ENCODE assay signal across 8 mouse cellular contexts in genomic region chr11:6474874-6475731, GRCm38 (mm10). TPM values are rescaled to one million over a fixed set of nuclear protein-coding genes. Genes with fewer than 3 reads are reported as not detected.
A peak's percentile ranks its signal among the peaks of the same experiment; 100 is the strongest.
DNase-seq lines count a peak whose midpoint lies in the region; ATAC-seq and TF ChIP-seq lines count a peak whose summit lies in the region.

No protein-coding gene starts in this region.

- H3K4me2 ChIP-seq in embryonic facial prominence, embryonic 12.5 days (replicated peaks), result peak overlapping the region; percentile 90
- peak overlapping the region; percentile 81 for H3K4me2 ChIP-seq in intestine, postnatal 0 days (replicated peaks; ENCODE audit: low read depth)
- H3K4me2 ChIP-seq in limb, embryonic 14.5 days (replicated peaks; ENCODE audit: low read depth, low read length, severe bottlenecking), result peak overlapping the region; percentile 85
- H3K4me2 ChIP-seq in midbrain, embryonic 14.5 days (ENCODE audit: low read length), result peak overlapping the region; percentile 99

- peak overlapping the region; percentile 99 for H3K4me3 ChIP-seq in embryonic facial prominence, embryonic 12.5 days
- H3K4me3 ChIP-seq in intestine, postnatal 0 days (ENCODE audit: low read depth, low read length), result peak overlapping the region; percentile 90
- H3K4me3 ChIP-seq in limb, embryonic 14.5 days (replicated peaks; ENCODE audit: low read length), result peak overlapping the region; percentile 91
- H3K4me3 ChIP-seq in midbrain, embryonic 14.5 days (replicated peaks; ENCODE audit: low read depth, low read length), result peak overlapping the region; percentile 98

- under 1% methylated on average over 109 of the region's 109 CpGs for WGBS in embryonic facial prominence, embryonic 12.5 days
- under 1% methylated on average over 108 of the region's 109 CpGs for WGBS in intestine, postnatal 0 days
- WGBS in limb, embryonic 14.5 days, result under 1% methylated on average over 81 of the region's 109 CpGs
- 0% methylated on average over 109 of the region's 109 CpGs for WGBS in midbrain, embryonic 14.5 days

- 0 out of 2 replicates have a peak, but pooled peaks have one; percentile 3 for ATAC-seq in embryonic facial prominence, embryonic 12.5 days (ENCODE audit: insufficient number of reproducible peaks, insufficient read depth, low FRiP score, low TSS enrichment)
- peak; percentile 46 for ATAC-seq in intestine, postnatal 0 days
- ATAC-seq in limb, embryonic 14.5 days (ENCODE audit: low FRiP score, low read depth), result no peak
- ATAC-seq in midbrain, embryonic 14.5 days (ENCODE audit: low FRiP score, low TSS enrichment), result peak; percentile 46

- no peak for TF ChIP-seq POLR2A in limb, embryonic 14.5 days (IDR thresholded peaks at IDR 0.05; ENCODE audit: borderline replicate concordance, extremely low read depth, insufficient read depth, insufficient read length)

- peak; percentile 37; the same call in 1 of the 2 replicates for TF ChIP-seq CTCF in intestine, postnatal 0 days (IDR thresholded peaks at IDR 0.05; ENCODE audit: low read depth)

- DNase-seq in urinary bladder, adult 18-20 months (ENCODE audit: low spot score in 2 of 2), result peak; percentile 20 to 63
- no peak for DNase-seq in urinary bladder, postnatal 10 days (ENCODE audit: low spot score)
- DNase-seq in heart, adult 11 months, result peak; percentile 96
- DNase-seq in limb, embryonic 14.5 days (ENCODE audit: low spot score), result no peak
- peak; percentile 65 for DNase-seq in midbrain, embryonic 14.5 days
- DNase-seq in spleen, adult 18-20 months, result peak; percentile 52 to 65

- no peaks in the 10 kb centered on the region for H3K36me3 ChIP-seq in embryonic facial prominence, embryonic 12.5 days
- no peaks in the 10 kb centered on the region for H3K36me3 ChIP-seq in intestine, postnatal 0 days (ENCODE audit: control insufficient read depth, insufficient read depth)
- H3K36me3 ChIP-seq in limb, embryonic 14.5 days (ENCODE audit: control insufficient read depth, insufficient read depth, low read length), result peaks cover 14% of the 10 kb centered on the region
- 0 out of 2 replicates have a peak, but pooled peaks cover 4% of the 10 kb centered on the region for H3K36me3 ChIP-seq in midbrain, embryonic 14.5 days (ENCODE audit: control insufficient read depth, insufficient read depth, low read length)

- peak overlapping the region; percentile 92 for H3K9ac ChIP-seq in embryonic facial prominence, embryonic 12.5 days
- H3K9ac ChIP-seq in intestine, postnatal 0 days (ENCODE audit: low read depth, low read length), result peak overlapping the region; percentile 93
- H3K9ac ChIP-seq in limb, embryonic 14.5 days (ENCODE audit: low read depth, low read length, severe bottlenecking), result peak overlapping the region; percentile 92
- H3K9ac ChIP-seq in midbrain, embryonic 14.5 days (replicated peaks; ENCODE audit: low read length), result peak overlapping the region; percentile 90

- no peaks in the 10 kb centered on the region for H3K9me3 ChIP-seq in embryonic facial prominence, embryonic 12.5 days
- H3K9me3 ChIP-seq in intestine, postnatal 0 days (ENCODE audit: control insufficient read depth), result no peaks in the 10 kb centered on the region
- H3K9me3 ChIP-seq in limb, embryonic 14.5 days (ENCODE audit: control insufficient read depth, low read length), result no peaks in the 10 kb centered on the region
- H3K9me3 ChIP-seq in midbrain, embryonic 14.5 days (ENCODE audit: control insufficient read depth, low read length), result no peaks in the 10 kb centered on the region

- no peaks in the 10 kb centered on the region for H3K27me3 ChIP-seq in embryonic facial prominence, embryonic 12.5 days
- H3K27me3 ChIP-seq in intestine, postnatal 0 days (replicated peaks; ENCODE audit: control insufficient read depth, insufficient read depth, low read length), result no peaks in the 10 kb centered on the region
- no peaks in the 10 kb centered on the region for H3K27me3 ChIP-seq in limb, embryonic 14.5 days (ENCODE audit: control insufficient read depth, insufficient read depth, low read length)
- H3K27me3 ChIP-seq in midbrain, embryonic 14.5 days (ENCODE audit: control insufficient read depth, insufficient read depth, low read length), result no peaks in the 10 kb centered on the region

- H3K27ac ChIP-seq in embryonic facial prominence, embryonic 12.5 days, result peak overlapping the region; percentile 98
- H3K27ac ChIP-seq in intestine, postnatal 0 days (ENCODE audit: low read depth, low read length), result peak overlapping the region; percentile 98
- peak overlapping the region; percentile 97 for H3K27ac ChIP-seq in limb, embryonic 14.5 days (replicated peaks; ENCODE audit: low read depth, low read length)
- peak overlapping the region; percentile 97 for H3K27ac ChIP-seq in midbrain, embryonic 14.5 days (replicated peaks; ENCODE audit: low read depth, low read length)

- peaks cover 34% of the 10 kb centered on the region for H3K4me1 ChIP-seq in embryonic facial prominence, embryonic 12.5 days
- peaks cover 7% of the 10 kb centered on the region for H3K4me1 ChIP-seq in intestine, postnatal 0 days (replicated peaks; ENCODE audit: control insufficient read depth, insufficient read depth, low read length)
- peaks cover 34% of the 10 kb centered on the region for H3K4me1 ChIP-seq in limb, embryonic 14.5 days (ENCODE audit: control insufficient read depth, insufficient read depth, low read length)
- H3K4me1 ChIP-seq in midbrain, embryonic 14.5 days (ENCODE audit: control insufficient read depth, insufficient read depth, low read length), result peaks cover 39% of the 10 kb centered on the region

RNA-seq across cellular contexts. Expression of gene Purb, which starts 0.6 kb away (rescaled TPM):
- 19.5 and 21.7 TPM in 2 replicates for polyA plus RNA-seq in embryonic facial prominence, embryonic 12.5 days (2016; fragmentation: Nextera tagmentation; extraction: Ambion mirVana)
- polyA plus RNA-seq in intestine, postnatal 0 days (2015; fragmentation: Nextera tagmentation; extraction: Ambion mirVana), result 21.6 and 25.1 TPM in 2 replicates
- polyA plus RNA-seq in limb, embryonic 14.5 days (2012; rRNA removed), result 17.6 and 20.9 TPM in 2 replicates
- polyA plus RNA-seq in limb, embryonic 14.5 days (2014; fragmentation: Nextera tagmentation; extraction: Ambion mirVana), result 24.8 and 27.1 TPM in 2 replicates
- polyA plus RNA-seq in midbrain, embryonic 14.5 days (2014; fragmentation: Nextera tagmentation; extraction: Ambion mirVana), result 12.5 and 12.7 TPM in 2 replicates

RNA-seq across cellular contexts. Expression of gene H2afv, which starts 30.9 kb away (rescaled TPM):
- polyA plus RNA-seq in embryonic facial prominence, embryonic 12.5 days (2016; fragmentation: Nextera tagmentation; extraction: Ambion mirVana), result 693 and 728 TPM in 2 replicates
- 343 and 346 TPM in 2 replicates for polyA plus RNA-seq in intestine, postnatal 0 days (2015; fragmentation: Nextera tagmentation; extraction: Ambion mirVana)
- polyA plus RNA-seq in limb, embryonic 14.5 days (2012; rRNA removed), result 203 and 273 TPM in 2 replicates
- polyA plus RNA-seq in limb, embryonic 14.5 days (2014; fragmentation: Nextera tagmentation; extraction: Ambion mirVana), result 548 and 588 TPM in 2 replicates
- polyA plus RNA-seq in midbrain, embryonic 14.5 days (2014; fragmentation: Nextera tagmentation; extraction: Ambion mirVana), result 341 and 379 TPM in 2 replicates

RNA-seq across cellular contexts. Expression of gene Myo1g, which starts 45.7 kb away (rescaled TPM):
- polyA plus RNA-seq in embryonic facial prominence, embryonic 12.5 days (2016; fragmentation: Nextera tagmentation; extraction: Ambion mirVana), result 0.75 and 1.1 TPM in 2 replicates
- polyA plus RNA-seq in intestine, postnatal 0 days (2015; fragmentation: Nextera tagmentation; extraction: Ambion mirVana), result 0.87 and 0.95 TPM in 2 replicates
- 3.9 and 5.0 TPM in 2 replicates for polyA plus RNA-seq in limb, embryonic 14.5 days (2012; rRNA removed)
- polyA plus RNA-seq in limb, embryonic 14.5 days (2014; fragmentation: Nextera tagmentation; extraction: Ambion mirVana), result 3.1 and 3.2 TPM in 2 replicates
- polyA plus RNA-seq in midbrain, embryonic 14.5 days (2014; fragmentation: Nextera tagmentation; extraction: Ambion mirVana), result 0.15 and 0.37 TPM in 2 replicates

RNA-seq across cellular contexts. Expression of gene Ppia, which starts 59.9 kb away (rescaled TPM):
- polyA plus RNA-seq in embryonic facial prominence, embryonic 12.5 days (2016; fragmentation: Nextera tagmentation; extraction: Ambion mirVana), result 5,090 and 5,096 TPM in 2 replicates
- polyA plus RNA-seq in intestine, postnatal 0 days (2015; fragmentation: Nextera tagmentation; extraction: Ambion mirVana), result 3,711 and 4,178 TPM in 2 replicates
- polyA plus RNA-seq in limb, embryonic 14.5 days (2012; rRNA removed), result 2,776 and 3,384 TPM in 2 replicates
- polyA plus RNA-seq in limb, embryonic 14.5 days (2014; fragmentation: Nextera tagmentation; extraction: Ambion mirVana), result 4,586 and 4,744 TPM in 2 replicates
- 3,781 and 4,177 TPM in 2 replicates for polyA plus RNA-seq in midbrain, embryonic 14.5 days (2014; fragmentation: Nextera tagmentation; extraction: Ambion mirVana)

Comparison
In these comparisons a context has a peak if more than half of its experiments do, and no peak if none do; other contexts are left out.
1. DNase-seq: peak in urinary bladder, adult 18-20 months (2 of 2), heart, adult 11 months (single experiment), midbrain, embryonic 14.5 days (single experiment) and spleen, adult 18-20 months (2 of 2); none in urinary bladder, postnatal 10 days (single experiment) and limb, embryonic 14.5 days (single experiment).
2. Peak in every context shown above with its lines, with median percentiles within 50 percentile points of each other: H3K27ac ChIP-seq, H3K4me2 ChIP-seq, H3K4me3 ChIP-seq and H3K9ac ChIP-seq.